Mouse (Mus musculus): ENCODE data around the gene Taf10. TPM values are rescaled to one million over a fixed set of nuclear protein-coding genes. Genes with fewer than 3 reads are reported as not detected.

Gene Taf10
- 232 and 233 TPM in 2 replicates for polyA plus RNA-seq (2016; fragmentation: Nextera tagmentation; extraction: Ambion mirVana)

GRCm38 (mm10) chr7:105743926-105744590 lies at the start of gene Taf10:
Gene Taf10 (minus strand): TSS chr7:105744361.
- Histone ChIP-seq H3K4me3 (peak within 1 kb of the TSS; percentile 99), H3K27me3 (replicated peaks) (no peaks in the 10 kb centered on the region), H3K4me1 (peaks cover 51% of the 10 kb centered on the region), H3K36me3 (peaks cover 72% of the 10 kb centered on the region), H3K4me2 (peak within 1 kb of the TSS; percentile 89), H3K9ac (peak within 1 kb of the TSS; percentile 98), H3K27ac (peak within 1 kb of the TSS; percentile 91), H3K9me3 (replicated peaks) (no peaks in the 10 kb centered on the region)
- ATAC-seq, result peak; percentile 100
- WGBS (ENCODE audit: insufficient replicate concordance), result 0% methylated on average over 66 of the region's 67 CpGs

GRCm38 (mm10) chr7:105793701-105794100 lies 49.5 kb upstream of the Taf10 start:
- ATAC-seq, result no peak

DNA sequence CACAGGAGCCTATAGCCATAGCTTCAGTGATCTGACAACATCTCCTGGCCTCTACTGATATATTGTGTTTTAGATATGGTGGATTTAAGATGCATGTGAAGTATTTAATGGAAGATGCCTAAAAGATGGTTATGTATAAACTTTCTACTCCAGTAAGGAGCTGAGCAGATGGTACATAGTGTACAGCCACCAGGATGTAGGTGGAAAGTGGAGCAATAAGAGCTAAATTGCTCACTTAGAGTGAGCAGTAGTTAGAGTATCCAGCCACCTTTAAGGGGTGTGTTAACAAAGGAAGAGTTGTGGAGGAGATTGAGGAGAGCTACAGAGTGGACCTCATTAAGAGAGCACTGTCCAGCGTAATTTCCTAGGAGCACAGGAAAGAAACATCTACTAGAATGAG lies 47.0 kb upstream of the Taf10 start:
- H3K9ac ChIP-seq, result no peak overlapping the region

More at GRCm38 (mm10) chr7:105793701-105794100, 49.5 kb upstream of the Taf10 start:
- Histone ChIP-seq H3K9ac (no peak overlapping the region), H3K27me3 (replicated peaks) (peaks cover 31% of the 10 kb centered on the region), H3K9me3 (replicated peaks) (no peaks in the 10 kb centered on the region), H3K27ac (no peak overlapping the region), H3K4me2 (no peak overlapping the region), H3K4me1 (no peaks in the 10 kb centered on the region), H3K36me3 (no peaks in the 10 kb centered on the region), H3K4me3 (no peak overlapping the region)
- WGBS (ENCODE audit: insufficient replicate concordance), result 74% methylated on average over 7 of the region's 7 CpGs

DNA sequence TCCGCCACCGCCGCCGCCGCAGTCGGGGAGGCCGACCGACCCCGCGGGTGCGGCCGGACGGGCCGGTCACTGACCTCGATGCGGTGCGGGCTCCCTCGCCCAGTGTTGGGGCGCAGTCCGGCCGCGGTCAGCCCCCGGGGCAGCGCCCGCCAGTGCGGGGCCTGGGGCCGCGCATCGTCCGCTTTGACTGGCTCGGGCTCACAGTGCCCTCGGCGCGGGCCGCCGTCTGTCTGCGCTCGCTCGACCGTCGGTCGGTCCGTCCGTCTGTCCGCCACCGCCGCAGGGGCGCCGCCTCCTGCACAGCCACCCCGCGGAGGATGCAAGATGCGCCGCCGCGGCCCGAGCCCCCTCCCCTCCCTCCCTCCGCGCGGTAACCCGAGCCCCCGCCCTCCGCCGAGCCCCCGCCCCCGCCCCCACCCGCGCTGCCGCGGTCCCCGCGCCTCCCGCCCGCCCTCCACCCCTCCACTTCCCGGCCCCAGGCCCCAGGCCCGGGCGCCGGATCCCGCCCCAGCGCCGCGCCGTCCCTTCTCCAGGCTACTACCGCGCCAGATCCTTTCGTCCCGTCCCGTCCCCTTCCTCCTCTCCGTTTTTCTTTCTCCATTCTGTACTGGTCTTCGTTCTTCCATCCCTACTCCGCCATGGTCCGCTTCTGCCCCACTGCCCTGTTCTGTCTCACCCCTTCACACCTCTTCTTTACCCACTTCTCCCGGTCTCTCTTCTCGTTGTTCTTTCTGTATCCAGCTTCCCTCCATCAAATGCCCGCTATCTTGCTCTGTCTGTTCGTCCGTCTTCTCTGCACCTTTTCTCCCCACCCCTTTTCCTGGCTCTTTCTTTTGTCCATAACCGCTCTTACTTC lies 43.4 kb upstream of the Taf10 start, which contains the start of gene Dchs1:
Gene Dchs1, minus strand, starts transcription at position 370 of the 856 bp plus-strand sequence.
- H3K36me3 ChIP-seq, result no peaks in the 10 kb centered on the region
- H3K27me3 ChIP-seq (replicated peaks), result peaks cover 93% of the 10 kb centered on the region
- H3K4me1 ChIP-seq, result no peaks in the 10 kb centered on the region
- H3K9ac ChIP-seq, result peak within 1 kb of the TSS; percentile 64
- peak within 1 kb of the TSS; percentile 55 for H3K4me3 ChIP-seq
- H3K4me2 ChIP-seq, result peak within 1 kb of the TSS; percentile 62
- no peaks in the 10 kb centered on the region for H3K9me3 ChIP-seq (replicated peaks)
- WGBS (ENCODE audit: insufficient replicate concordance), result 2% methylated on average over 87 of the region's 97 CpGs
- no peak within 1 kb of the TSS for H3K27ac ChIP-seq
- ATAC-seq, result peak; percentile 13; the same call in 1 of the 2 replicates

More for the DNA sequence above, 47.0 kb upstream of the Taf10 start:
- H3K9me3 ChIP-seq (replicated peaks), result no peaks in the 10 kb centered on the region
- H3K27ac ChIP-seq, result no peak overlapping the region
- WGBS (ENCODE audit: insufficient replicate concordance), result 57% methylated on average over 1 of the region's 1 CpGs
- no peak overlapping the region for H3K4me3 ChIP-seq
- no peaks in the 10 kb centered on the region for H3K36me3 ChIP-seq
- H3K4me2 ChIP-seq, result no peak overlapping the region
- no peaks in the 10 kb centered on the region for H3K4me1 ChIP-seq
- peaks cover 57% of the 10 kb centered on the region for H3K27me3 ChIP-seq (replicated peaks)
- ATAC-seq, result no peak

DNA sequence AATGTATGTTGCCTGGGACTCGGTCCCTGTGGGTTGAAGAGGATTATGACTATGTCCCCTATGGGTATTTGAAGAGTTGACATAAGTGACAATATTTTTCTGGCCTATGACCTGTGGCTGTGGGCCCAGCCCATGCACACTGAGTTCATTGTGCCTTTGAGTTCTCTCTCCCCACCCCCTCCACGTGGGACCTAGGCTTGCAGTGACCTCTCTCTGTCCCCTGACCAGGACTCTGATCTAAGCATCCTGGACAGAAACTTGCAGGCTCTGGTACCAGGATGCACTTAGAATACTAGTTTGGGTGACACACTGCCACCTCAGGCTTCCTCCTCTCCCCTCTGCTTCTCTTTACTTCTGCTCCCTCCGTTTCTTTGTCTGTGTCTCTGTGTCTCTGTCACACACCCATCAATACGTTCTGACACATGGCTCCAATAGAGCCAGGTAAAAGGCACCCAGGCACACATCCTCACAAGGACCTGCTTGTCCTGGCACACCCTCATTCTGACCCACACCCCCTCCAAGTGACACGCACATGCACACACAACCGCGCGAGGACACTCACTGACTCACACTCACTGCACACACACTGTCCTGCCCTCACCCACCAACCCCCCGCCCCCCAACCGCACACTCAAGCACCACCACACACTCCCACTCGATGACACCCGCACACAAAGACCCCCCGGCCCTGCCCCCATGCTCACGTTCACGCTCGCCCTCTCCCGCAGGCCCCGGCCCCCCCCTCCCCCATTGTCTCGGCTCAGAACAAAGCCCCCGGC lies 42.5 kb upstream of the Taf10 start:
- WGBS (ENCODE audit: insufficient replicate concordance), result 15% methylated on average over 20 of the region's 20 CpGs
- peaks cover 95% of the 10 kb centered on the region for H3K27me3 ChIP-seq (replicated peaks)
- H3K4me2 ChIP-seq, result peak overlapping the region; percentile 62
- no peak overlapping the region for H3K27ac ChIP-seq
- H3K36me3 ChIP-seq, result no peaks in the 10 kb centered on the region
- no peaks in the 10 kb centered on the region for H3K4me1 ChIP-seq
- peak overlapping the region; percentile 55 for H3K4me3 ChIP-seq
- no peaks in the 10 kb centered on the region for H3K9me3 ChIP-seq (replicated peaks)
- ATAC-seq, result peak; percentile 51
- H3K9ac ChIP-seq, result peak overlapping the region; percentile 64

DNA sequence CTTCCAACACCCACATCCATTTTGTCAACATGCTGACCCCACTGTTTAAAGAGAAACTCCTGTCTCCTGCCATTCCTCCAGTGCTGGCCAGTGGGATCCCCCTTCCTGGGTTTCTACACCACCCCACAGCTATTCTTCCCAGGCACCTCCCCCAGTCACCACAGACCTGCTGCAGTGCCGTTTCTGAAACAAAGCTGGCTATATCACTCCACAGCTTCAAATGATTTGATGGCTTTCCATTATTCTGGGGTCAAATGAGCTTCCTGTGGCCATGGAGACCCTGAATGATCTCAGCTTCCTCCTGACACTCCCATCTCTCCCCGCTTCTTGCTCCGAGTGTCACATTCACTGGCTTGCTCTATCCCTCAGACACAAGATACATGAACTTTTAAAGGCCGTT lies 40.4 kb upstream of the Taf10 start:
- no peaks in the 10 kb centered on the region for H3K36me3 ChIP-seq
- 14% methylated on average over 4 of the region's 4 CpGs for WGBS (ENCODE audit: insufficient replicate concordance)
- no peak overlapping the region for H3K4me2 ChIP-seq
- no peak for ATAC-seq
- no peak overlapping the region for H3K9ac ChIP-seq
- no peak overlapping the region for H3K27ac ChIP-seq
- H3K4me1 ChIP-seq, result peaks cover 2% of the 10 kb centered on the region; the same call in 1 of the 2 replicates
- H3K27me3 ChIP-seq (replicated peaks), result peaks cover 75% of the 10 kb centered on the region
- no peaks in the 10 kb centered on the region for H3K9me3 ChIP-seq (replicated peaks)
- no peak overlapping the region for H3K4me3 ChIP-seq

DNA sequence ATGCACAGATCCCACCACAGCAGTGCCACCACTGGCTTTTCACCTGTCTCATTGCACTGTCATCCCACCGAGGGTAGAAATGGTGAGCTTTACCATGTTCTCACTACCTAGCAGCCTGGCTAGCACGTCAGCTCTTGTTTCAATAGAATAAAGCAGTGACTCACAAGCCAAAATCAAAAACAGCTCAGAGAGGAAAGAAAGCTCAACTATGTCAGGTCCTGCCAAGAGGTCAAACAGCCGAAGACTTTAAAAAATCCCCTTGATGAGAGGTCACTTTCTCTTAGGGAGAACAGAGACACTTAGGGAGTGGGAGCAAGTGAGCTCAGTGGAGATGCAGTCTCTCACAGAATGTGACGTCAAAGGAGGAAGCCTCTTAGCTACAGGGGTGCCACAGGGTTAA lies 39.7 kb upstream of the Taf10 start:
- H3K36me3 ChIP-seq, result no peaks in the 10 kb centered on the region
- ATAC-seq, result no peak
- H3K4me1 ChIP-seq, result peaks cover 9% of the 10 kb centered on the region; the same call in 1 of the 2 replicates
- H3K9me3 ChIP-seq (replicated peaks), result no peaks in the 10 kb centered on the region
- no peak overlapping the region for H3K4me2 ChIP-seq
- H3K27me3 ChIP-seq (replicated peaks), result peaks cover 68% of the 10 kb centered on the region
- no peak overlapping the region for H3K27ac ChIP-seq
- H3K9ac ChIP-seq, result no peak overlapping the region
- no peak overlapping the region for H3K4me3 ChIP-seq
- WGBS (ENCODE audit: insufficient replicate concordance), result 37% methylated on average over 4 of the region's 4 CpGs

GRCm38 (mm10) chr7:105778553-105779265 lies 34.5 kb upstream of the Taf10 start:
- H3K27me3 ChIP-seq (replicated peaks), result peaks cover 17% of the 10 kb centered on the region
- no peak overlapping the region for H3K4me3 ChIP-seq
- 18% methylated on average over 4 of the region's 4 CpGs for WGBS (ENCODE audit: insufficient replicate concordance)
- H3K9ac ChIP-seq, result no peak overlapping the region
- peak; percentile 66 for ATAC-seq
- no peaks in the 10 kb centered on the region for H3K9me3 ChIP-seq (replicated peaks)
- H3K4me2 ChIP-seq, result peak overlapping the region; percentile 22
- peak overlapping the region; percentile 57 for H3K27ac ChIP-seq
- H3K4me1 ChIP-seq, result peaks cover 25% of the 10 kb centered on the region; the same call in 1 of the 2 replicates
- no peaks in the 10 kb centered on the region for H3K36me3 ChIP-seq

- H3K9me3 ChIP-seq (replicated peaks), result no peaks in the 10 kb centered on the region
- H3K27ac ChIP-seq, result peak overlapping the region; percentile 57
- peak; percentile 43 for ATAC-seq
- H3K36me3 ChIP-seq, result no peaks in the 10 kb centered on the region
- H3K4me1 ChIP-seq, result peaks cover 25% of the 10 kb centered on the region; the same call in 1 of the 2 replicates
- H3K27me3 ChIP-seq (replicated peaks), result peaks cover 9% of the 10 kb centered on the region
- peak overlapping the region; percentile 22 for H3K4me2 ChIP-seq
- no peak overlapping the region for H3K9ac ChIP-seq
- 29% methylated on average over 13 of the region's 13 CpGs for WGBS (ENCODE audit: insufficient replicate concordance)
- H3K4me3 ChIP-seq, result no peak overlapping the region
Measured at GRCm38 (mm10) chr7:105777797-105778552, 33.8 kb upstream of the Taf10 start.

GRCm38 (mm10) chr7:105777316-105777715 lies 33.2 kb upstream of the Taf10 start:
- Histone ChIP-seq H3K4me2 (no peak overlapping the region), H3K27ac (no peak overlapping the region), H3K4me3 (no peak overlapping the region)

More at GRCm38 (mm10) chr7:105777316-105777715, 33.2 kb upstream of the Taf10 start:
- no peak for ATAC-seq
- Histone ChIP-seq H3K27me3 (replicated peaks) (peaks cover 3% of the 10 kb centered on the region), H3K9ac (no peak overlapping the region), H3K4me1 (peaks cover 25% of the 10 kb centered on the region; the same call in 1 of the 2 replicates), H3K36me3 (no peaks in the 10 kb centered on the region), H3K9me3 (replicated peaks) (no peaks in the 10 kb centered on the region)
- 66% methylated on average over 1 of the region's 1 CpGs for WGBS (ENCODE audit: insufficient replicate concordance)

All from liver, embryonic 12.5 days (tissue).